Mouse (Mus musculus): ENCODE measurements at regions not wholly inside any gene's neighbourhood (a gene's known extent, or its start where the extent isn't known, plus 50 kb on each side); places are given as distances from the start of the nearest gene placed in this dataset.

DNA sequence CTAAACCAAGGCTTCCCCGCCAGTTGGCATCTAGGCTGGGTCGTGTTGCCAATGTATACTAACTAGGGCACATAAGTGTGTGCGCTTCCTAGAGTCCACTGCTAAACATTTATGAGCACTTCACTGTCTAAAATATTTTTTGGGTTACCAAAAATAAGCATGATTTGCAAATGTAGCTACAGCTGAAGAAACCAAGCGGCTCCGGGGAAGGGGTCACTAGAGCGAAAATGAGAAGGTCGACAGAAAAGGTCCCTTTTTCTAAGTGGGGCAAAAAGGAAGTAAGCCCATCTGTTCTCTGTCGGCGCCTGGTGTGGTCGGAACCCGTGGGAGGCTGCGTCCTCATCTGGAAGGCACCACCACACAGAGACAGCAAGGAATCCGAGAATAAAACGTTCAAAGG is 67.8 kb upstream of the Cdyl2 start:
- no peak for TF ChIP-seq POLR2A (IDR thresholded peaks at IDR 0.05; ENCODE audit: borderline replicate concordance, insufficient read depth, low read length)
- TF ChIP-seq CTCF (IDR thresholded peaks at IDR 0.05; ENCODE audit: borderline replicate concordance, insufficient read depth, low read depth, low read length): no peak

All from cerebellum, adult 2 months (tissue).